Mouse (Mus musculus) adrenal gland, postnatal 25 days (tissue): ENCODE measurements around the gene Tmem82. TPM values are rescaled to one million over a fixed set of nuclear protein-coding genes. Genes with fewer than 3 reads are reported as not detected.

Experiments used
- DNase-seq: peaks from one replicate; pipeline ENCODE4 v3.0.0; 2021; ENCODE audit warnings: mixed read lengths
- total RNA-seq: library from RNA; stranded (reverse); gene quantifications from 2 replicates; pipeline ENCODE4 v1.2.3, GENCODE M21; 2021

Tmem82 gene
- total RNA-seq, 1 experiment from 2014 or later, result 0.64 TPM

DNA sequence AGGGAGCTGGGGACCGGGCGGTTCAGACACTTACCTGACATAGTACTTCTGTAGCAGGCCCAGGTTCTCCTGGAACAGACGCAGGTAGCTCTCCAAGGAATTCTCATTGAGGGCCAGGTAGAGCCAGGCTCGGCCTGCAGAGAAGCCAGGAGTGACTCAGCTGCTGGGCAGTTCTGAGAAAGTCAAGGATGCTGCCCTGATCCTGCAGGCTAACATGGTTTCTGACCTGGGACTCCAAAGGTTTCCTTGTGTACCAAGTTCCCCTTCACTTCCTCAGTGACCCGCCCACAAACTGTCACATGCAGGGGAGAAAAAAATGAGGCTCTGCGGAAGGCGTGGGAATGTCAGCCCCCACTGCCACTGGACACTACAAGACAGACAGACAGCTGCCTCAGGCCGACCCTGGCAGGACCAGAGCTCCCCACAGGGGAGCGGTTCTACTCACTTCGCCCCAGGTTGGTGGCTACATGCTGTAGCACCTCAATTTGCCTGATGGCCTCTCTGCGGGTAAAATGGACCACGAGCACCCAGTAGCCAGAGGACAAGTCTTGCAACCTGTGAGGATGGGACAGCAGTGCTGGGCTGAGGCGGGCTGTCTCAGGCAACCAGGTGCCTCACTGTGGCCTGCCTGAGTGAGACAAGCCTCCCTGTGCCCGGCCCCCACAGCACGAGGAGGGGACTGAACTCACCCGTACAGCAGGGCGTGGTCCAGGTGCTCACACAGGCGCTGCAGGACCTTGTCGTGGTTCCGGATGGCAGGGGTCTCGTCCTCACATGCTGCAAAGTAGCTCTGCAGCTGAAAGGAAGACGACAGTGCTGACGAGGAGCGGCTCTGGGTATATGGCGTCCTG, 23.8 kb upstream of the Tmem82 start:
- no peak for DNase-seq

- DNase-seq, result no peak
Observed at GRCm38 (mm10) chr4:141641353-141641771, 22.9 kb upstream of the Tmem82 start.

DNA sequence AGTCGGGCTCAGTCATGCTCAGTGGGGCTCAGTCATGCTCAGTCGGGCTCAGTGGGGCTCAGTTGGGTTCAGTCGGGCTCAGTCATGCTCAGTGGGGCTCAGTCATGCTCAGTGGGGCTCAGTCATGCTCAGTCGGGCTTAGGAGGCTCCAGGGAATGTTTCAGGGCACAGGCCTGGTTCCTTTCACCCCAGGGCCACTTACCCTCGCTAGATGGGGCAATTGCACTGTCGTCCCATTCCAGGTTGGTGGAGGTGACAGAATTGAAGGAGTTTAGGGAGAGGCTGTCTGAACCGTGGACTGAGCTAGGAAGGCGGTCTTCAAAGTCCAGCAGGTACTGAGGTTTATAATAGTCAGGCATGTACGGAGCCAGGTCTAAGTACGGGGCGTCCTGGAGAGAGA, 21.0 kb upstream of the Tmem82 start:
- no peak for DNase-seq

- DNase-seq, result no peak
Observed at GRCm38 (mm10) chr4:141636693-141637092, 18.3 kb upstream of the Tmem82 start.

DNA sequence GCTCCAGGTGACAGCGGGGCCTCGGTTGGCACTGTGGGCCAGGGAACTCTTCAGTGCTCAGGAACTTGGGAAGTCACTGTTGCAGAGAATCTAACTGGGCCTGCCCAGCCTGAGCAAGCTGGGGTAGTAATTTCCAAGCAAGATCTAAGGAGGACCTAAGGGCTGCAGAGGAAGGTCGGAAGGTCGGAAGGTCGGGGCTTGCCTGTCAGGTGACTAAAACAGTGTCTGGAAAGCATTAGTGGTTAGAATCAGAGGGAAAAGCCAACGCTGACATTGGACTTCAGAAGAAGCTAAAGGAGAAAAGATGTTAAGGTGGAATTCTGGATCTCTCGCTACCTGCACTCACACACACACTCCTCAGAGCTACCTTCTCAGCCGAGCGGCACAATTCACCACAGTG, 17.6 kb upstream of the Tmem82 start:
- DNase-seq, result no peak

- DNase-seq, result peak; percentile 61
Observed at GRCm38 (mm10) chr4:141632111-141632873, 13.9 kb upstream of the Tmem82 start.

- no peak for DNase-seq
Observed at GRCm38 (mm10) chr4:141631250-141631649, 12.8 kb upstream of the Tmem82 start.

GRCm38 (mm10) chr4:141630021-141630420, 11.6 kb upstream of the Tmem82 start:
- DNase-seq, result no peak

- no peak for DNase-seq
Observed at GRCm38 (mm10) chr4:141628661-141629060, 10.2 kb upstream of the Tmem82 start.

GRCm38 (mm10) chr4:141627502-141627901, 9.1 kb upstream of the Tmem82 start:
- no peak for DNase-seq

GRCm38 (mm10) chr4:141625774-141626550, 7.5 kb upstream of the Tmem82 start:
- no peak for DNase-seq

DNA sequence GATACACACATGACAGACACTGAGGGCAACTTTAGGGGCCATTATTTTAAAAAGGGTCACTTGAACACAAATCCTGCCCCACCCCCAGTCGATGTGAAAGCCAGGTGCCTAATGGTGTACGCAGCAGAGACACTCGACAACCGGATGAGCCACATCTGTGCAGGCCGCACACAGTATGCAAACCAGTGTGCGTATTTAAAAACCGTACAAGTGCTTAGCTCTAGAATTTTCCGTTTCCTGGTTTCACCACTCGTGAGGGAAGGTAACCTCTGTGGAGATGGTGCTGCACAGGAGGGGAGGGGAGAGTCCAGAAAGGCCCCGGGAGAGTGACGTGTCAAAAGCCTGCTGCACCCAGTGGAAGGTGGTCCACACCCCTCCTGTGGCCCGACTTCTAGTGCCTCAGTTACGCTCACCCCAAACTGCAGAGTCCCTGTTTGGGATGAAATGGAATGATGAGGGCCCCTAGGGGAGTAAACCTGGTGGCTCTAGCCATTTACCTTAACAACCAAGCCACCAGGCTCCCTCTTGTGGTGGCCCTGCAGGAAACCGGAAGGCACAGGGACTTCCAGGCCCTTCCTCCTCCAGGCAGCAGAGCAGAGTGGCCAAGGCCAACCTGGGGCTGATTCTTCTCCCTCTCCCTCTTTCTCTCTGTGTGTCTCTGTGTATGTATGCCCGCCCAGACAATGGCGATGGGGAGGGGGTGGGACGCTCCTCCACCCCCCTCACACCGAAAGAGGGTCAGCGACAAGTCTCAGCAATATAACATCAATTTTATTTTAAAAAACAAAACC, 6.7 kb upstream of the Tmem82 start:
- peak; percentile 46 for DNase-seq

DNA sequence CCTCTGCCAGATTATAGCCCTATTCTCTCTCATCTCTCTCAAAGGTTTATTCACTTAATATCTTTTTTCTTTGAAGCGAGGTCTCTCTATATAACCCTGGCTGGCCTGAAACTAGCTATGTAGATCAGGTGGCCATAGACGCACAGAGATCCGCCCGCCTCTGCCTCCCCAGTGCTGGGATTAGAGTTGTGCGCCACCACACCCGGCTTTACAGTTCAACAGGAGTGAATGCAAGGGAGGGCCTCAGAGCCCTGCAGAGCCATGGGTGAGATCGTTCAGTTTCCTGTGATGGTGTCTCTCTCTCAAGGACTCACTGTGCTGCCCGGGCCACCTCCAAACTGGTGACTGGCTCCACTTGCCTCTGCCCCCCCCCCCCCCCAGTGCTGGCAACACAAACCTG, 5.7 kb upstream of the Tmem82 start:
- DNase-seq, result no peak

- DNase-seq, result peak; percentile 75
Observed at GRCm38 (mm10) chr4:141623666-141624065, 5.2 kb upstream of the Tmem82 start, which contains the start of gene Slc25a34. Gene Slc25a34, minus strand, starts transcription at chr4:141623821.

DNA sequence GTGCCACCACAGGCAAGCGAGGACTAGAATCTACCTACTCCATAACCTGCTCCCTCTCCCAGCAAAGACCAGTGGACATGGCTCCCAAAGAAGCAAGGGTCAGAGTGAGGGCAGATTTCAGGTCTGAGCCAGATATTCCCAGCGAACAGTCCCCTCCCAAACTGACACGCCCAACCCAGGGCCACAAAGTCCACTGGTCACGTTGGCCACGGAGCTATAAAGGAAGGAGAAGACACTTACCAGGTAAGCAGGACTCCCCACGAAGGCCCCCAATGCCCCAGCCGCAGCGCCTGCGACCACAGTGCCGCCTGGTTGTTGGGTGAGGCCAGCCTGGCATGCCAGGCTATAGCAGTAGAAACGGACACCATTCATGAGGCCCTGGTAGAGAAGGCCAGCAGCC, 4.6 kb upstream of the Tmem82 start:
- DNase-seq, result no peak

DNA sequence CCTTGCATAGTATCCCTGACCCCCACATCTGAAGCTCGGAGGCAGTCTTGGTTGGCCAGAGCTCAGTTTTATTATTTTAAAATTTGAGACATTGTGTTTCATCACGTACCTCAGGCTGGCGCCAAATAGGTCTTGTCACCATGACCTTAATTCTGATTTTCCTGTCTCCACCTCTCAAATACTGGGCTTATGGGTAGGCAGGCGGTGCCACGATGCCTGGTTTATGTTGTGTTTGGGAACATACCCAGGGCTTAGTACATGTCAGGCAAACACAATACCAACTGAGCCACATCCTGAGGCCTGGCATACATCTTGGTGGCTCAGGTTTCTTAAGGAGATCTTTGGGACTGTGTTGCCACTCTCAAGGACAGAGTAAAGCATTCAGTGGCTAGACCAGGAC, 4.1 kb upstream of the Tmem82 start:
- no peak for DNase-seq

GRCm38 (mm10) chr4:141622091-141622490, 3.7 kb upstream of the Tmem82 start:
- no peak for DNase-seq

- DNase-seq, result no peak
Observed at GRCm38 (mm10) chr4:141621297-141621696, 2.9 kb upstream of the Tmem82 start.

GRCm38 (mm10) chr4:141619299-141619883, 958 bp upstream of the Tmem82 start:
- DNase-seq, result no peak

DNA sequence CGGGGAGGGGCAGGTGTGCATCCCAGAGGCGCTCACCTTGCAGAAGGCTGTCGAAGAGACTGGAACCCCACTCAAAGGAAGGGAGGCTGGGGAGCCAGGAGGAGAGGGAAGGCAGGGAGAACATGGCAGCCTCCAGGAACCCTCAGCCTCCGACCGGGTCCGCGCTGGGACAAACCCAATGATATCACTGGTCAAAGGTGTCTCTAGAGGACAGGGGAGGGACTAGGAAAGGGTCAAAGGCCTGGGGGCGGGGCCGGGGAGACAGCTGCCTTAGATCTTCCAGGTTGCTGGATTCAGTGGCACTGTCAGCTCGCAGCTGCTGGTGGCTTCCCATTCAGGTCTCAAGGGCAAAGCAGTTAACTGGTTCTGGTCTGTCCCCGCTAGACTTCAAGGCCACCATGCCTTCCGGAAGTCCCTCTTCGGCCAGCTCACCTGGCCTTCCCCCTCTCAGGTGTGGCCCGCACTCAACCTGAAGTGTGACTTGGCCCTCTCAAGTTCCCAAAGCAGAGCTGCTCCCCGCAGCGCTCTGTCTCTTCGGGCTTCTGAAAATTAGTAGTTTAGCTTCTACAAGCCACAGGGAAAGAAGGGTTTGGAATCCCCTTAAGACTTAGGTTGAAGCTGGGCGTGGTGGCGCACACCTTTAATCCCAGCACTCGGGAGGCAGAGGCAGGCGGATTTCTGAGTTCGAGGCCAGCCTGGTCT, 419 bp downstream of the Tmem82 start:
- DNase-seq, result no peak

GRCm38 (mm10) chr4:141617299-141617698, 1.1 kb downstream of the Tmem82 start:
- DNase-seq, result peak; percentile 76
